Mouse (Mus musculus) layer of hippocampus, postnatal 10 days (tissue): ENCODE measurements around the gene Cox6a1. TPM values are rescaled to one million over a fixed set of nuclear protein-coding genes. Genes with fewer than 3 reads are reported as not detected.

Experiments
- DNase-seq, 2 experiments: peaks; one replicate each; pipeline ENCODE4 v3.0.0; 2021; ENCODE audit warnings: low spot score in 2 of 2
- total RNA-seq, 2 experiments: library from RNA; stranded (reverse); gene quantifications; 2 replicates each; pipeline ENCODE4 v1.2.3; 2021

The Cox6a1 gene
- total RNA-seq, 2 experiments from 2014 or later, result 732 to 825 TPM

GRCm38 (mm10) chr5:115301615-115302014 is 47.2 kb downstream of the Cox6a1 start:
- DNase-seq, result no peak

- DNase-seq, result peak; percentile 100
Observed at GRCm38 (mm10) chr5:115300792-115301614, 47.8 kb downstream of the Cox6a1 start, which contains the start of gene Dynll1. TSS of gene Dynll1 (minus strand) at chr5:115300999.

GRCm38 (mm10) chr5:115300035-115300744 is 48.6 kb downstream of the Cox6a1 start:
- DNase-seq, result peak; percentile 57 to 68

- DNase-seq, result no peak
Observed at GRCm38 (mm10) chr5:115296347-115296746, 52.4 kb downstream of the Cox6a1 start.

Other genes starting within 250 kb of the Cox6a1 start
- 1 to 10 TPM; 6.8 to 9.9 TPM for gene Acads, start 229.6 kb downstream of the Cox6a1 start, total RNA-seq
- gene Unc119b, start 214.0 kb downstream of the Cox6a1 start, total RNA-seq, result 10 to 100 TPM; 26.7 to 29.8 TPM
- gene Mlec, start 190.8 kb downstream of the Cox6a1 start, total RNA-seq, result 10 to 100 TPM; 75.1 to 78.2 TPM
- 10 to 100 TPM; 78.5 to 79.5 TPM for gene Cabp1, start 154.6 kb downstream of the Cox6a1 start, total RNA-seq
- gene Pop5, start 113.1 kb downstream of the Cox6a1 start, total RNA-seq, result 10 to 100 TPM; 51.1 to 61.8 TPM
- gene Rnf10, start 76.1 kb downstream of the Cox6a1 start, total RNA-seq, result 100 to 1,000 TPM; 259 to 316 TPM
- 10 to 100 TPM; 39.0 to 42.8 TPM for gene Coq5, start 69.3 kb downstream of the Cox6a1 start, total RNA-seq
- gene Dynll1, start 48.0 kb downstream of the Cox6a1 start, total RNA-seq, result 100 to 1,000 TPM; 753 to 793 TPM
- gene Srsf9, start 21.8 kb downstream of the Cox6a1 start, total RNA-seq, result 10 to 100 TPM; 63.6 to 77.0 TPM
- gene Gatc, start 7.8 kb downstream of the Cox6a1 start, total RNA-seq, result 10 to 100 TPM; 29.3 to 32.5 TPM
- gene Triap1, start 7.8 kb downstream of the Cox6a1 start, total RNA-seq, result 10 to 100 TPM; 31.0 to 35.3 TPM
- gene Msi1, start 80.6 kb upstream of the Cox6a1 start, total RNA-seq, result 10 to 100 TPM; 73.0 to 76.2 TPM
- not detected for gene Pla2g1b, start 117.3 kb upstream of the Cox6a1 start, total RNA-seq
- 10 to 100 TPM; 25.8 to 29.8 TPM for gene Sirt4, start 135.7 kb upstream of the Cox6a1 start, total RNA-seq
- 10 to 100 TPM; 30.0 to 30.8 TPM for gene Pxn, start 157.7 kb upstream of the Cox6a1 start, total RNA-seq
- gene Rplp0, start 210.5 kb upstream of the Cox6a1 start, total RNA-seq, result 100 to 1,000 TPM; 458 to 467 TPM
- 10 to 100 TPM; 76.4 to 96.2 TPM for gene Gcn1l1, start 216.3 kb upstream of the Cox6a1 start, total RNA-seq